Mouse (Mus musculus): Measurements from ENCODE around the gene Cldn10.
"Not testable (repeated sequence)": the region's sequence is repeated elsewhere in the genome, so short reads cannot be mapped to it uniquely, and the experiment has no call there.

Cldn10 gene

GRCm38 (mm10) chr14:118783326-118783935 lies 4.3 kb upstream of the Cldn10 start:
- peak; percentile 88 for DNase-seq

- no peak for DNase-seq
Measured at GRCm38 (mm10) chr14:118790217-118790616, 2.5 kb downstream of the Cldn10 start.

- no peak for DNase-seq
Measured at GRCm38 (mm10) chr14:118792957-118793356, 5.2 kb downstream of the Cldn10 start.

GRCm38 (mm10) chr14:118793416-118793815 lies 5.7 kb downstream of the Cldn10 start:
- DNase-seq, result peak; percentile 68 to 80

GRCm38 (mm10) chr14:118794196-118794595 lies 6.5 kb downstream of the Cldn10 start:
- DNase-seq, result no peak

GRCm38 (mm10) chr14:118794893-118795292 lies 7.2 kb downstream of the Cldn10 start:
- no peak for DNase-seq

- DNase-seq, result peak; percentile 65 to 80
Measured at GRCm38 (mm10) chr14:118795915-118796693, 8.4 kb downstream of the Cldn10 start.

- DNase-seq, result no peak
Measured at GRCm38 (mm10) chr14:118796694-118797058, 9.0 kb downstream of the Cldn10 start.

GRCm38 (mm10) chr14:118797270-118797669 lies 9.6 kb downstream of the Cldn10 start:
- DNase-seq, result no peak

- DNase-seq, result no peak
Measured at GRCm38 (mm10) chr14:118799918-118800317, 12.2 kb downstream of the Cldn10 start.

- peak in 1 of 2 experiments; percentile 49 for DNase-seq
Measured at GRCm38 (mm10) chr14:118803936-118804335, 16.2 kb downstream of the Cldn10 start.

- peak; percentile 69 to 72 for DNase-seq
Measured at GRCm38 (mm10) chr14:118804351-118804750, 16.6 kb downstream of the Cldn10 start.

- peak; percentile 43 to 69 for DNase-seq
Measured at GRCm38 (mm10) chr14:118807653-118808052, 19.9 kb downstream of the Cldn10 start.

- not testable (repeated sequence) for DNase-seq
Measured at GRCm38 (mm10) chr14:118808183-118808582, 20.5 kb downstream of the Cldn10 start.

GRCm38 (mm10) chr14:118809686-118810085 lies 22.0 kb downstream of the Cldn10 start:
- DNase-seq, result peak; percentile 48 to 54

GRCm38 (mm10) chr14:118811256-118811655 lies 23.5 kb downstream of the Cldn10 start:
- DNase-seq, result not testable (repeated sequence)

GRCm38 (mm10) chr14:118813111-118813510 lies 25.4 kb downstream of the Cldn10 start:
- DNase-seq, result no peak

GRCm38 (mm10) chr14:118816503-118816902 lies 28.8 kb downstream of the Cldn10 start:
- DNase-seq, result peak in 1 of 2 experiments; percentile 57

- DNase-seq, result peak; percentile 49 to 60
Measured at GRCm38 (mm10) chr14:118820111-118820510, 32.4 kb downstream of the Cldn10 start.

GRCm38 (mm10) chr14:118822816-118823215 lies 35.1 kb downstream of the Cldn10 start:
- no peak for DNase-seq

- no peak for DNase-seq
Measured at GRCm38 (mm10) chr14:118823313-118823712, 35.6 kb downstream of the Cldn10 start.

- no peak for DNase-seq
Measured at GRCm38 (mm10) chr14:118826346-118826745, 38.6 kb downstream of the Cldn10 start.

GRCm38 (mm10) chr14:118827283-118827904 lies 39.7 kb downstream of the Cldn10 start:
- DNase-seq, result no peak

Measured in kidney, adult 8-10 months (tissue).